In the genomic region with DNA sequence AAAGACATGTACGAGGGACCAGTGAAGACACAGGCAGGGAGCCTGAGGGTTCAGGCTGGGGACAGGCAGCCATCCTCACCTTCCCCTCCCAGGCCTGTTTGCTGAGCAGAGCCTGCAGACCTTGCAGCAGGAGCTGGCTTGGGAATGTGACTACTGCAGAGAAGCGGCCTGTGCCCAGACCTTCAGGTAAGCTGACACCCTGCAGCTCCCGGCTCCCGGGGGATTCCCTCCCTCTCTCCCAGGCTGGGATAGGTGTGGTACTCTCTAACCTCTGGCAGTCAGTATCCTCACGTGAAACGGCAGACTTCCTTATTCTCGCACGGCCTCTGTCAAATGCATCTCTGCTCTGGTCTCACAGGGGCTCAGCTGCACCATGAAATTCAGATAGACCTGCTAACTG, we compare ENCODE assay signal across 17 mouse cellular contexts. TPM values are rescaled to one million over a fixed set of nuclear protein-coding genes. Genes with fewer than 3 reads are reported as not detected.
DNase-seq lines count a peak whose midpoint lies in the region; TF ChIP-seq lines count a peak whose summit lies in the region.
"Had no signal": no experiment of that assay in that cellular context is flagged by ENCODE, and none has a peak within 500 bp of the region (broad histone marks: within the 10 kb centered on the region; RNA-seq: fewer than 3 reads in every experiment).

No protein-coding gene starts in this region.

- no peaks in the 10 kb centered on the region for H3K9me3 ChIP-seq in E14TG2a.4 (ENCODE audit: low read length)
- H3K9me3 ChIP-seq: forebrain, embryonic 15.5 days; heart, embryonic 13.5 days; hindbrain, embryonic 15.5 days had no signal

- H3K27me3 ChIP-seq in E14TG2a.4 (ENCODE audit: insufficient read depth, low read length) = no peaks in the 10 kb centered on the region
- H3K27me3 ChIP-seq: forebrain, embryonic 15.5 days; heart, embryonic 13.5 days; hindbrain, embryonic 15.5 days had no signal

- 0 out of 2 replicates have a peak overlapping the region, but pooled peaks have one; percentile 10 for H3K4me3 ChIP-seq in E14TG2a.4 (replicated peaks; ENCODE audit: low read length)
- H3K4me3 ChIP-seq: forebrain, embryonic 15.5 days; heart, embryonic 13.5 days; hindbrain, embryonic 15.5 days had no signal

- intact Hi-C loops in gastrocnemius, postnatal 36 days (cut with DNase I) = no loop called here

- peaks cover 55% of the 10 kb centered on the region for H3K36me3 ChIP-seq in E14TG2a.4 (ENCODE audit: insufficient read depth, low read length)

- DNase-seq in cerebellum, adult 9-11 months = peak; percentile 17
- DNase-seq in cerebellum, adult 11-12 months = no peak
- peak; percentile 56 to 74 for DNase-seq in gastrocnemius, adult 8-10 months (ENCODE audit: low spot score in 2 of 2)
- DNase-seq in gastrocnemius, postnatal 36 days = no peak
- DNase-seq in ZHBTc4 (ENCODE audit: low read depth, low spot score) = peak; percentile 71
- DNase-seq in testis, postnatal 10 days (ENCODE audit: low spot score) = no peak
- DNase-seq in ovary, adult 18-20 months (ENCODE audit: low spot score) = no peak
- DNase-seq: adrenal gland, postnatal 10 days; B cell, adult 2 months; cerebellum, adult 11 months; cerebellum, postnatal 10 days; heart, adult 11 months; heart, postnatal 36 days had no signal

- TF ChIP-seq CTCF in E14TG2a.4 (conservative IDR thresholded peaks at IDR 0.05; ENCODE audit: low read length) = no peak

- H3K4me1 ChIP-seq in E14TG2a.4 (replicated peaks; ENCODE audit: low read depth, low read length) = peaks cover 50% of the 10 kb centered on the region
- H3K4me1 ChIP-seq: forebrain, embryonic 15.5 days; heart, embryonic 13.5 days; hindbrain, embryonic 15.5 days had no signal

RNA-seq across cellular contexts. Expression of a gene that starts 10.4 kb away (rescaled TPM):
- total RNA-seq in gastrocnemius, adult 8-10 months (2022) = 1 to 10 TPM; 2.6 to 3.3 (median 3.0) TPM
- total RNA-seq in gastrocnemius, postnatal 36 days (2021) = 1 to 10 TPM; 2.5 to 3.1 TPM

RNA-seq across cellular contexts. Expression of a gene that starts 14.8 kb away (rescaled TPM):
- 1 to 10 TPM; 3.5 to 4.6 (median 3.7) TPM for total RNA-seq in gastrocnemius, adult 8-10 months (2022)
- 1 to 10 TPM; 3.3 to 3.6 TPM for total RNA-seq in gastrocnemius, postnatal 36 days (2021)

RNA-seq across cellular contexts. Expression of a gene that starts 15.0 kb away (rescaled TPM):
- 1 to 10 TPM; 1.5 to 3.4 (median 2.2) TPM for total RNA-seq in gastrocnemius, adult 8-10 months (2022)
- 1 to 10 TPM; 4.4 TPM for total RNA-seq in gastrocnemius, postnatal 36 days (2021)

RNA-seq across cellular contexts. Expression of a gene that starts 47.1 kb away (rescaled TPM):
- total RNA-seq in gastrocnemius, adult 8-10 months (2022) = 10 to 100 TPM; 27.9 to 32.9 (median 31.6) TPM
- total RNA-seq in gastrocnemius, postnatal 36 days (2021) = 10 to 100 TPM; 29.9 to 32.9 TPM

RNA-seq across cellular contexts. Expression of a gene that starts 47.6 kb away (rescaled TPM):
- 10 to 100 TPM; 13.2 to 20.5 (median 15.1) TPM for total RNA-seq in gastrocnemius, adult 8-10 months (2022)
- total RNA-seq in gastrocnemius, postnatal 36 days (2021) = 10 to 100 TPM; 11.6 to 18.1 TPM

Comparison
In these comparisons a context has a peak if more than half of its experiments do, and no peak if none do; other contexts are left out.
1. DNase-seq: peak in cerebellum, adult 9-11 months (single experiment), gastrocnemius, adult 8-10 months (2 of 2) and ZHBTc4 (single experiment); none in cerebellum, adult 11-12 months (single experiment), gastrocnemius, postnatal 36 days (0 of 2), testis, postnatal 10 days (single experiment) and ovary, adult 18-20 months (single experiment).